Mouse (Mus musculus) intestine, embryonic 14.5 days (tissue): Measurements from ENCODE around the gene Arhgef19. TPM values are rescaled to one million over a fixed set of nuclear protein-coding genes. Genes with fewer than 3 reads are reported as not detected.

Source experiments
- ATAC-seq: fragments of 200-750 bp; cut with Nextera tagmentation; replicated peaks from 2 replicates; pipeline ENCODE4 v1.8.0; 2017; ENCODE audit warnings: low read depth, moderate number of reproducible peaks, moderate TSS enrichment, moderate library complexity; ENCODE audit not compliant: low FRiP score, low TSS enrichment
- DNase-seq: peaks from one replicate; pipeline ENCODE4 v3.0.0-alpha.2; 2018; ENCODE audit warnings: low spot score
- H3K27ac ChIP-seq: fragments of 300-500 bp; sonication (generic); 2 replicates; pipeline ENCODE4 v1.5.1; 2014; ENCODE audit warnings: low read depth, mild to moderate bottlenecking, control low read depth
- H3K27me3 ChIP-seq: fragments of 300-500 bp; sonication (generic); replicated peaks from 2 replicates; pipeline ENCODE4 v1.6.1; 2014; ENCODE audit warnings: low read length, control low read depth; ENCODE audit not compliant: control insufficient read depth, insufficient read depth
- H3K36me3 ChIP-seq: fragments of 300-500 bp; sonication (generic); 2 replicates; pipeline ENCODE4 v1.6.1; 2014; ENCODE audit warnings: low read length, control low read depth; ENCODE audit not compliant: control insufficient read depth, insufficient read depth
- H3K4me1 ChIP-seq: fragments of 300-500 bp; sonication (generic); replicated peaks from 2 replicates; pipeline ENCODE4 v1.6.1; 2014; ENCODE audit warnings: low read length, control low read depth, mixed read lengths; ENCODE audit not compliant: control insufficient read depth, insufficient read depth
- H3K4me2 ChIP-seq: fragments of 300-500 bp; sonication (generic); 2 replicates; pipeline ENCODE4 v1.6.1; 2014; ENCODE audit warnings: low read length
- H3K4me3 ChIP-seq: fragments of 300-500 bp; sonication (generic); 2 replicates; pipeline ENCODE4 v1.5.1; 2014; ENCODE audit warnings: low read depth, low read length, control low read depth, mixed read lengths
- H3K9ac ChIP-seq: fragments of 300-500 bp; sonication (generic); 2 replicates; pipeline ENCODE4 v1.6.1; 2014; ENCODE audit warnings: mild to moderate bottlenecking, low read length
- H3K9me3 ChIP-seq: fragments of 300-500 bp; sonication (generic); 2 replicates; pipeline ENCODE4 v1.6.1; 2016; ENCODE audit warnings: low read length, control low read depth; ENCODE audit not compliant: control insufficient read depth
- WGBS: fragments of 180-500 bp; shearing (Covaris S2); extraction: QIAGEN DNeasy Blood & Tissue Kit; methylation state at CpG from one replicate; pipeline ENCODE4 v1.1.7; 2014; 5-methylcytosine and 5-hydroxymethylcytosine counted together
- polyA plus RNA-seq: library from polyadenylated mRNA; unstranded; fragments of >200 nt; fragmentation: Nextera tagmentation; extraction: Ambion mirVana; gene quantifications from 2 replicates; pipeline ENCODE4 v1.2.1, GENCODE M21; 2014

The Arhgef19 gene
- polyA plus RNA-seq, 1 experiment from 2014 or later: 15.8 TPM

- DNase-seq: no peak
- no peaks in the 10 kb centered on the region for H3K36me3 ChIP-seq
- no peak for ATAC-seq
- no peak overlapping the region for H3K4me3 ChIP-seq
- H3K27ac ChIP-seq: no peak overlapping the region
- H3K4me2 ChIP-seq: no peak overlapping the region
- no peaks in the 10 kb centered on the region for H3K4me1 ChIP-seq
- no peaks in the 10 kb centered on the region for H3K9me3 ChIP-seq
- no peak overlapping the region for H3K9ac ChIP-seq
- 78% methylated on average over 2 of the region's 2 CpGs for WGBS
- no peaks in the 10 kb centered on the region for H3K27me3 ChIP-seq
Observed at GRCm38 (mm10) chr4:141221848-141222247, 17.5 kb upstream of the Arhgef19 start.

- Histone ChIP-seq H3K4me1 (no peaks in the 10 kb centered on the region), H3K27ac (no peak overlapping the region), H3K4me3 (no peak overlapping the region), H3K36me3 (no peaks in the 10 kb centered on the region), H3K9me3 (no peaks in the 10 kb centered on the region), H3K4me2 (no peak overlapping the region), H3K27me3 (no peaks in the 10 kb centered on the region), H3K9ac (no peak overlapping the region)
- whole genome bisulfite sequencing: 91% methylated on average over 5 of the region's 5 CpGs
- ATAC-seq (no peak), DNase-seq (no peak)
Observed at GRCm38 (mm10) chr4:141222752-141223151, 16.5 kb upstream of the Arhgef19 start.

- H3K27ac ChIP-seq: no peak overlapping the region
- no peak overlapping the region for H3K4me3 ChIP-seq
- no peaks in the 10 kb centered on the region for H3K9me3 ChIP-seq
- H3K36me3 ChIP-seq: no peaks in the 10 kb centered on the region
- ATAC-seq: no peak
- no peak overlapping the region for H3K4me2 ChIP-seq
- no peaks in the 10 kb centered on the region for H3K27me3 ChIP-seq
- no peaks in the 10 kb centered on the region for H3K4me1 ChIP-seq
- no peak overlapping the region for H3K9ac ChIP-seq
- no peak for DNase-seq
- 74% methylated on average over 7 of the region's 7 CpGs for whole genome bisulfite sequencing
Observed at GRCm38 (mm10) chr4:141228687-141229086, 10.6 kb upstream of the Arhgef19 start.

- no peaks in the 10 kb centered on the region for H3K36me3 ChIP-seq
- H3K27ac ChIP-seq: no peak overlapping the region
- H3K9ac ChIP-seq: no peak overlapping the region
- DNase-seq (no peak), ATAC-seq (no peak)
- 0 out of 2 replicates have a peak, but pooled peaks cover 4% of the 10 kb centered on the region for H3K27me3 ChIP-seq
- H3K4me3 ChIP-seq: no peak overlapping the region
- no peaks in the 10 kb centered on the region for H3K4me1 ChIP-seq
- no peaks in the 10 kb centered on the region for H3K9me3 ChIP-seq
- no peak overlapping the region for H3K4me2 ChIP-seq
- 93% methylated on average over 4 of the region's 4 CpGs for WGBS
Observed at GRCm38 (mm10) chr4:141233196-141233595, 6.1 kb upstream of the Arhgef19 start.

- Histone ChIP-seq H3K27ac (no peak overlapping the region), H3K4me2 (no peak overlapping the region), H3K4me1 (peaks cover 8% of the 10 kb centered on the region; the same call in 1 of the 2 replicates), H3K27me3 (peaks cover 21% of the 10 kb centered on the region), H3K9me3 (no peaks in the 10 kb centered on the region), H3K9ac (no peak overlapping the region), H3K36me3 (no peaks in the 10 kb centered on the region), H3K4me3 (no peak overlapping the region)
- ATAC-seq (no peak), DNase-seq (no peak)
- whole genome bisulfite sequencing: 69% methylated on average over 6 of the region's 6 CpGs
Observed at GRCm38 (mm10) chr4:141235537-141236111, 3.7 kb upstream of the Arhgef19 start.

- no peaks in the 10 kb centered on the region for H3K9me3 ChIP-seq
- no peak overlapping the region for H3K9ac ChIP-seq
- no peak overlapping the region for H3K4me3 ChIP-seq
- peaks cover 17% of the 10 kb centered on the region for H3K4me1 ChIP-seq
- WGBS: 77% methylated on average over 3 of the region's 3 CpGs
- peaks cover 33% of the 10 kb centered on the region for H3K27me3 ChIP-seq
- no peaks in the 10 kb centered on the region for H3K36me3 ChIP-seq
- H3K4me2 ChIP-seq: no peak overlapping the region
- no peak overlapping the region for H3K27ac ChIP-seq
- ATAC-seq (no peak), DNase-seq (no peak)
Observed at GRCm38 (mm10) chr4:141236856-141237255, 2.4 kb upstream of the Arhgef19 start.

GRCm38 (mm10) chr4:141238492-141239387 is 559 bp upstream of the Arhgef19 start:
- ATAC-seq: no peak
- no peak for DNase-seq
- Histone ChIP-seq H3K9me3 (no peaks in the 10 kb centered on the region), H3K4me3 (peak overlapping the region; percentile 38), H3K9ac (peak overlapping the region; percentile 37; the same call in 1 of the 2 replicates), H3K4me2 (peak overlapping the region; percentile 78), H3K27ac (no peak overlapping the region), H3K27me3 (peaks cover 41% of the 10 kb centered on the region), H3K4me1 (peaks cover 29% of the 10 kb centered on the region), H3K36me3 (no peaks in the 10 kb centered on the region)
- WGBS: 5% methylated on average over 20 of the region's 20 CpGs

GRCm38 (mm10) chr4:141240617-141241016 is 1.3 kb downstream of the Arhgef19 start:
- no peaks in the 10 kb centered on the region for H3K9me3 ChIP-seq
- peak overlapping the region; percentile 78 for H3K4me2 ChIP-seq
- peaks cover 42% of the 10 kb centered on the region for H3K4me1 ChIP-seq
- H3K27me3 ChIP-seq: peaks cover 51% of the 10 kb centered on the region
- ATAC-seq: peak; percentile 40; the same call in 1 of the 2 replicates
- no peaks in the 10 kb centered on the region for H3K36me3 ChIP-seq
- no peak overlapping the region for H3K9ac ChIP-seq
- no peak overlapping the region for H3K27ac ChIP-seq
- peak overlapping the region; percentile 38 for H3K4me3 ChIP-seq
- 3% methylated on average over 14 of the region's 14 CpGs for WGBS
- peak; percentile 80 for DNase-seq
